Mouse (Mus musculus): Measurements from ENCODE around the gene Boll. TPM values are rescaled to one million over a fixed set of nuclear protein-coding genes. Genes with fewer than 3 reads are reported as not detected.

Boll gene
- not detected for polyA plus RNA-seq (2015; fragmentation: Illumina TruSeq; extraction: RNeasy Lipid Tissue Mini Kit (QIAGEN cat#74804); ENCODE audit: low read depth, low replicate concordance)

DNA sequence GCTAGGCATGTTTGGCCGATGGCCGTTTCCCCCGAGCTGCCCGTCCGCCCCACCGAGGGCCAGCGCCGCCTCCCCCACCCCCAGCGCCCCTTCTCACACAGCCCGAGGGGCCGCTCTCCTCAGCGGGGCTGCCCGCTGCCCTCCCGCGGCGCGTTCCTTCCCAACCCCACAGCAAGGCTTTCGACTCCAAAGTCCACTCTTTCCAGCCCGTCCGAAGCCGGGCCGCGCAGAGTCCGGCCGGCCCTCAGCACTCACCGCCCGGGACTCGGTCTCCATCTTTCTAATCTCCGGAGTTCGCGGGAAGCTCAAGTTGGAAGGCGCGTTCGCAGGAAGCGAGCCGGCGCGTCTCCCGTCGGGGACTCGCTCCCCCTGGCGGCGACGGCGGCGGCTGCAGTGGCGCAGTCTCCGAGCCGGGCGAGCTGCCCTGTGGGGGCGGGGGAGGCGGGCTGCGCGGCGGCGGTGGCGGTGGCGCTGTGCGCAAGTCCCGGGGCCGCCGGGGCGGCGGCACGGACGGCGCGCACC, at the start of gene Boll:
TSS of gene Boll (minus strand) at position 426 of the 522 bp plus-strand sequence.

DNA sequence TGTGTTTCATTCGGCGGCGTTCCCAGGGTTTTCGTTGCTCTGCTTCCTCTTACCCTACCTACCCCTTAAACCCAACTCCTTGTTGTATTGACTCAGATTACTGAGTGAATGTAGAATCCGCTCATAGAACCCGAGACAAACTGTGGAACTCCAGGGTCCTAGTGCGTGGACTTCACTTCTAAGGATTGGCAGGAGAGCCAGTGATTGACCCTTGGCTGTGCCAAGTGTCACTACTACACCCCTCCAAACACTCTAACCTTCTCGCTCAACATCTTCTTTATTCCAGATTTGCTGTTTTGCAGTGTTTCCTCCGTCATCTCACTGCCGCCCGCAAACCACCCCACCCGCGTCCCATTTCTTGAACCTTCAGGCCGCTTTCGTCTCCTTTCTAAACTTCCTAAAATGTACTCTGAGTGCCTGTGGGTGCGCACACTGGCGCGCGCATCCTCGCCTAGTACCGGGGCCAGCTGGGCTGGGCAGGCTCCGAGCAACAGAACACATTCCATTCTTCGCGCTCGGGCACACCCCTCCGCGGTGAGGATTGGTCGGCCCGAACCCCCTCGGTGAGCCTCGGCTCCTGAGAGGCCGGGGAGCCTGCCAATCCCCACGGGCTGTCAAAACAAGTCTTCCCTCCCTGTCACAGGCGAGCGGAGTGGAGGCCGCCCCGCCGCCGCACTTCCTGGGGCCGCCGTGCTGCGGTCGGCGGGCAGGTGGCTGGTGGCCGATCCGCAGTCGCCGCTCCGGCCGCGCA, 42.2 kb upstream of the Boll start, which contains the start of gene Plcl1:
TSS of gene Plcl1 (plus strand) at position 650 of the 751 bp plus-strand sequence.

GRCm38 (mm10) chr1:55236890-55237642, 126.2 kb downstream of the Boll start, which contains the start of gene Mars2:
Gene Mars2 (plus strand): TSS chr1:55237177.

GRCm38 (mm10) chr1:55226011-55226857, 137.0 kb downstream of the Boll start, which contains the start of gene Rftn2:
Gene Rftn2 (minus strand): TSS chr1:55226782.

Other genes starting within 250 kb of the Boll start
- gene Mob4, start 232.2 kb downstream of the Boll start, polyA plus RNA-seq (2015; fragmentation: Illumina TruSeq; extraction: RNeasy Lipid Tissue Mini Kit (QIAGEN cat#74804); ENCODE audit: low read depth, low replicate concordance): 88.7 TPM
- 21.2 TPM for gene Rftn2, start 136.7 kb downstream of the Boll start, polyA plus RNA-seq (2015; fragmentation: Illumina TruSeq; extraction: RNeasy Lipid Tissue Mini Kit (QIAGEN cat#74804); ENCODE audit: low read depth, low replicate concordance)
- gene Mars2, start 126.3 kb downstream of the Boll start, polyA plus RNA-seq (2015; fragmentation: Illumina TruSeq; extraction: RNeasy Lipid Tissue Mini Kit (QIAGEN cat#74804); ENCODE audit: low read depth, low replicate concordance): 6.5 TPM
- 14.9 TPM for gene Plcl1, start 42.5 kb upstream of the Boll start, polyA plus RNA-seq (2015; fragmentation: Illumina TruSeq; extraction: RNeasy Lipid Tissue Mini Kit (QIAGEN cat#74804); ENCODE audit: low read depth, low replicate concordance)

Measured in brain, adult 10 weeks (tissue).